Mouse (Mus musculus): ENCODE measurements around the gene Gm498.

The Gm498 gene

DNA sequence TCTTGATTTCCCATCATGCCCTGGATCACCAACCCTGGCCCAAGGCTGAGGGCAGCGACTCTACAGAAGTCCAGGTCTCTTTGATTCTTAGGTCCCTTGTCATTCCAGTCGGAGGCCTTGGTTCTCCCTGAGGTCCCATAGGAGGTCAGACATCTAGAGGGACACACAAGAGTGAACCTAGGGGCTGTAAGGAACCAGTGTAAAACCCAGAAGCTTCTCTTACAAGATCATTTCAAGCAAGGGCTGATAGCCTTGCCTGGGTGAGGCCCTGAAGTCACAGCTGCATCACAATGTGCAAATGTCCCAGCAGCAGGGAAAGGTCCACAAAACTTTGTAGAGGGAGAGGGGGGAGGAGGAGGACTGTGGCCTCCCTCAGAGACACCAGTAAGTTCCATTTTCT lies at the start of gene Gm498:
Gene Gm498 (plus strand): TSS at position 301 of the 400 bp plus-strand sequence.
- no peak for DNase-seq (ENCODE audit: low read depth, low spot score)

GRCm38 (mm10) chr7:143819201-143819600 lies 47.4 kb upstream of the Gm498 start:
- DNase-seq (ENCODE audit: low read depth, low spot score) = no peak

GRCm38 (mm10) chr7:143821241-143821640 lies 45.4 kb upstream of the Gm498 start:
- DNase-seq (ENCODE audit: low read depth, low spot score) = no peak

DNA sequence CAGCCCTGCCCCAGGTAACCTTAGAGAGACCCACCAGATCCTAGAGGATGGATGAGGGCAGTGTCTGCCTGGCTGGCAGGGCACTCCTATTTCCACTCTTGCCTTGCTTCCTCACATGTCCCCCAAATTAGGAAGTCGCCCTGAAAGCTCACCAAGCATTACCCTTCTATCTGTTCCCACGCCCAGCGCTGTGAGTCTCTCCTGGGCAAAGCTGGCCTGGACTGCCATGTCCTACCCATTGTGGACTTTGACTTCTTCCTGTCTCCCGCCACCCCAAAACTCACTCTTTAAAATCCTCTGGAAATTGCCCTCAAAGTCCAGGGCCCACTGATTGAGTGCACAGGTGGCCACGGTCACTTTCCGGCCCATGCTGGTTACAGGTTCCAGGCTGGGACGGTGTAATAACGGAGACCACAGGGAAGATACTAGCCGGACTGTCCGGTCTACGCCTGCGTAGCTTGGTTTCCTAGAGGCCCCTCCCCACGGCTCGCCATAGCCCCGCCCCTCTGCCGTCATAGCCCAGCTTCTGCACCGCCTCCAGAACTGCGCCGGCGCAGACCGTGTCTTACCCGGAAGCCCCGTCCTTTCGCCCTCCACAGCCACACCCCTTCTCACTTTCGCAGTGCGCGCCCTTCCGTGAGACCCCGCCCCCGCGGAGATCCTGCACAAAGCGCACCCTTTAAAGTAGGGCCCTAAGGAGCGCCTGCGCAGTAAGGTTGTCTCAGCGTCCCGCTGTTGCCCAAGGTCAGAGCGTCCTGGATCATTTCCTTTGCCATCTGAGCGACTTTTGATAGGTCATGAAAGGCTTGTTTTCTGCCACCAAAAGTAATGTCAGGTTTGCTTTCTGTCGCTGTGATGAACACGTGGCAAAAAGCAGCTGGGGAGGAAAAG lies 44.0 kb upstream of the Gm498 start, which contains the start of the genes Nadsyn1 and Dhcr7:
Gene Nadsyn1 (minus strand): TSS at position 475 of the 891 bp plus-strand sequence.
Gene Dhcr7 (plus strand): TSS at position 771 of the 891 bp plus-strand sequence.
- peak; percentile 95 for DNase-seq (ENCODE audit: low read depth, low spot score)

GRCm38 (mm10) chr7:143823266-143823605 lies 43.4 kb upstream of the Gm498 start:
- no peak for DNase-seq (ENCODE audit: low read depth, low spot score)

GRCm38 (mm10) chr7:143826985-143827384 lies 39.7 kb upstream of the Gm498 start:
- no peak for DNase-seq (ENCODE audit: low read depth, low spot score)

DNA sequence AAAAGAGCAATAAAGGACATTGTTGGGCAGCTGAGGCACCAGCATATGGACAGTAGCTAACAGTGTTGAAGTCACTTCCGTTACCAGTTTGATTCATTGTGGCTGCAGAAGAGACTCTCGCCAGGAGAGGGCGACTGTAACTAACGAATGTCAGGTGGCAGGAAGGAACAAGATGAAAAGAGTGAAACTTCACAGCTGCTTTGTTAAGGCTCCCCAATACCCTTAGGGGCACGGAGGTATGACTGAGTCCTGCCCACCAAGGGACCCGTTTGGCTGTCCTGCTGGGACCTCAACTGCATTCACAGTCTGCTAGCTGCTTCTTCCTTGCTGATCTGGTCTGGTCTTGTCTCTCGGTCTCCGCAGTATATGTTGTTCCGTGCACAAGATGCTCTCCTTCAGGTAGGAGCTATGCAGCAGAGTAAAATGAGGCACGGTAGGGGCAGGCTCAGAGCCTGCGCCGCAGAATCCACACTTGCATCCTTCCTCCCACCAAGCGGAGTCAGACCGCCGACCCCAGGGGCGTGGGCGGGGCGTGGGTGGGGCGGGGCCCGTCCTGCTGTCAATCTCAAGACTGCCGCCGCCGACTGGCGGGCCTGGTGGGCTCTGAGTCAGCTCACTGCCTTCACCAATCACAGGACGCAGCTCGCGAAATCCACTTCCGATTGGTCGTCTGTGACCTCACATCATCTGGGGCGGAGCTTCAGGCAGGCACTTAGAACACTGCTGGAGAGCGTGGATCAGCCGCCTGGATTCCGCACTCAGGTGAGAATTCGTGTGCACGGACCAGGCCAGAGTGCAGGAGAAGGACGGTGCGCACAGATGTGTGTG lies 36.9 kb upstream of the Gm498 start:
- DNase-seq (ENCODE audit: low read depth, low spot score) = peak; percentile 94

GRCm38 (mm10) chr7:143830399-143830798 lies 36.2 kb upstream of the Gm498 start:
- no peak for DNase-seq (ENCODE audit: low read depth, low spot score)

DNA sequence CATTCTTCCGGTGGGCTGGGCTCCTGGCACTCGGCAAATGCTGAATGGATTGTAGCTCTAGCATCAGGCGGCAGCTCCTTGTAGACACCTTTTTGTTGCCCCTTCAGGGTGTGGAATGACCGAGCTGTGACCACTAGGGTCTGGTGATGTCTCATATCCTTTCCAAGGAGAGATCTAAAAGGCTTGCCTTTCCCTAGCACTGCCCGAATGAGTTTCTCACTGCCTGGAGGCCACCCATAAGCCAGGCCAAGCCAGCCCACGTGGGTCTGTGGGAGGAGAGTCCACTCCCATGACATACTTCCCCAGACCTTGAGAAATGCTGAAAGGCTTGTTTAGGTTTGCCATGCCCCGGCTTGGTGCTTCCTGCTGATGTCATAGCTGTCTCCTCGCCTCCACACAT lies 34.4 kb upstream of the Gm498 start:
- no peak for DNase-seq (ENCODE audit: low read depth, low spot score)

GRCm38 (mm10) chr7:143832611-143833010 lies 34.0 kb upstream of the Gm498 start:
- no peak for DNase-seq (ENCODE audit: low read depth, low spot score)

DNA sequence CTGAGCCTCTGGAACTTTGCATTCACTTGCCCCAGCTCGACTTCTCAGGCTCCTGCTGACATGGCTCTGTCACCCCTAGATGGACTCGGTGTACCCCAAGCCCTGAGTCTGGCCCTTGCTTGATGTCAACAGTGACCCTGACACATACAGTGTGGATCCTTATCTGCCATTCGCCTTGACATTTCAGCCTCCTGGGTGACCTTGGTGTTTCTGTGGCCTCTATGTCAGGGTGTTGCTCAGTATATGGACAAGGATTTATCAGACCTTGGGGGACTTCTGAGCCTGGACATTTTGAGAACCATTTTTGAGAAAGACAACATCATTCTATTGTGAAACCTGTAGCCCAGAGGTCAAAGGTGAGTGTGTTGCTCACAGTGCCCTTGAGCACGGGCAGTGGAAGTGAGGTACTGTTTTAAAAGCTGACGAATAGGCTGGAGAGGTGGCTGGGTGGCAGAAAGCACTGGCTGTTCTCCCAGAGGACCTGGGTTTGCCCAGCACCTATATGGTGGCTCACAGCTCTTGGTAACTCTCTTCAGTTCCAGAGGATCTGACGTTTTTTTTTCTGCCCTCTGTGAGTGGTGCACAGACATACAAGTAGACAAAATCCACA lies 33.0 kb upstream of the Gm498 start:
- no peak for DNase-seq (ENCODE audit: low read depth, low spot score)

GRCm38 (mm10) chr7:143834316-143834715 lies 32.3 kb upstream of the Gm498 start:
- DNase-seq (ENCODE audit: low read depth, low spot score) = no peak

DNA sequence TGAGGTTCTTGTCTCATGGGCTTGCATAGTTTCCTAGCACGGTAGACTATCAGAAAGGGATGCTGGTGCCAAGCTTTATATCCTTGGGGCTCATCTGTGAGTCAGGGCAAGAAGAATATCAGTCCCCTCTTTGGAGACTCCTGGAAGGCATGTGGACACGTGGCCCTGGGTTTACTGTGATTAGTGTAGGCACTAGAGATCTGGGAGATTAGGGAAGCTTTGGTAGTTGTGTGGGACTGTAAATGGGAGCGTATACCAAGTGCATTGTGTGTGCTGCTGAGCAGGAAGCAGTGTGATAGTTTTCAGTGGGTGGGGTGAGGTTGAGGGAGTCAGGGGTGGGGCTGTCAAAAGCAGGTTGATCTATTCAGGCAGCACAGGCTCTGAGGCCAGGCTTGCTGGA lies 31.7 kb upstream of the Gm498 start:
- DNase-seq (ENCODE audit: low read depth, low spot score) = no peak

GRCm38 (mm10) chr7:143837705-143838358 lies 28.8 kb upstream of the Gm498 start:
- no peak for DNase-seq (ENCODE audit: low read depth, low spot score)

- DNase-seq (ENCODE audit: low read depth, low spot score) = no peak
Measured at GRCm38 (mm10) chr7:143840121-143840520, 26.5 kb upstream of the Gm498 start.

- no peak for DNase-seq (ENCODE audit: low read depth, low spot score)
Measured at GRCm38 (mm10) chr7:143841301-143841700, 25.3 kb upstream of the Gm498 start.

- DNase-seq (ENCODE audit: low read depth, low spot score) = no peak
Measured at GRCm38 (mm10) chr7:143848127-143848767, 18.4 kb upstream of the Gm498 start.

DNA sequence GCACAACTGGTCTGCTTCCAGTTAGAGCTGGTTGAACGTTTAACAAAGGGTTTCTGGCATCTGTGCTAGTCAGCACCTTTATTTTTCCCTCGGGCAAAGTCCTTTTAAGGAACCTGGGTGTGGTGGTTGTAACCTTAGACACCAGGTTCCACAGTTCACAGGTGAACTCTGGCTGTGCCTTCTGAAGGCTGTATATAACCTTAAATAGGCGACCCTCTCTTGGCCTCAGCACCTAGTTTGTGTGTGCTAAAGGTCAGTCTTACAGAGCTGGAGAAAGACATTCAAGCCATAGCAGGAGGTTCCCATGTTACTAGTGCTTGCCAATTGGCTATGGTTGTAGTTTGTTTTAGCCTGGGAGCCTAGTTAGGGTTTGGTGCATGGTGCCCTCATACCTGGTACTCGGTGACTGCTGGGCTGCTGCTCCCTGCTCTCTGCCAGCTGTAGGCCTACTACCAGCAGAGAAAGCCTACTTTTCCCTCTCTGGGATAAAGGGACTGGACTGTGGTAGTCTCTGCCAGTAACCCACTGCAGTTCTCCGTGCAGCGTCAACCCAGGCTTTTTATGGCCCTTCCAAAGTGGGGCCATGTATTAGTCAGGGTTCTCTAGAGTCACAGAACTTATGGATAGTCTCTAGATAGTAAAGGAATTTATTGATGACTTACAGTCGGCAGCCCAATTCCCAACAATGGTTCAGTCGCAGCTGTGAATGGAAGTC lies 17.7 kb upstream of the Gm498 start:
- no peak for DNase-seq (ENCODE audit: low read depth, low spot score)

DNA sequence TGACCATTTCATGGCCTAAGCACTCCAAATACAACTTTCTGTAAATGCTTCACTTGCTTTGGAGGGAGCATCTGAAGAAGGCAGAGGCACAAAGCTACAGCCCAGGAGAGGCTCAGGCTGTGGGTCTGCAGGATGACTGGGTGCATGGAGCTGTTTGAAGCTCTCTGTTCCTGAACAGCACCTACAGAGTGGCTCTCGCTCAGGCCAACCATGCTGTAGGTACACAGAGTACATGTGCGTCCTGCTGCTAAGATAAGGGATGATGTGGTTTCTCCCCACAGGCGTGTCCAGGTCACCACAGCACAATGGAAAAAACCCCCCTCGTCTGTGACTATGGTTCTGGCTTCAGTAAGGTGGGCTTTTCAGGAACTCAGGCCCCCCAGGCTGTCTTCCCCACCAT lies 2.2 kb downstream of the Gm498 start:
- no peak for DNase-seq (ENCODE audit: low read depth, low spot score)

- DNase-seq (ENCODE audit: low read depth, low spot score) = no peak
Measured at GRCm38 (mm10) chr7:143883717-143884116, 17.1 kb downstream of the Gm498 start.
